Mouse (Mus musculus) ovary, postnatal 10 days (tissue): ENCODE data around the gene Nup54.

Source experiments
- DNase-seq: peaks from one replicate; pipeline ENCODE4 v3.0.0; 2022; ENCODE audit warnings: low spot score

Gene Nup54

DNA sequence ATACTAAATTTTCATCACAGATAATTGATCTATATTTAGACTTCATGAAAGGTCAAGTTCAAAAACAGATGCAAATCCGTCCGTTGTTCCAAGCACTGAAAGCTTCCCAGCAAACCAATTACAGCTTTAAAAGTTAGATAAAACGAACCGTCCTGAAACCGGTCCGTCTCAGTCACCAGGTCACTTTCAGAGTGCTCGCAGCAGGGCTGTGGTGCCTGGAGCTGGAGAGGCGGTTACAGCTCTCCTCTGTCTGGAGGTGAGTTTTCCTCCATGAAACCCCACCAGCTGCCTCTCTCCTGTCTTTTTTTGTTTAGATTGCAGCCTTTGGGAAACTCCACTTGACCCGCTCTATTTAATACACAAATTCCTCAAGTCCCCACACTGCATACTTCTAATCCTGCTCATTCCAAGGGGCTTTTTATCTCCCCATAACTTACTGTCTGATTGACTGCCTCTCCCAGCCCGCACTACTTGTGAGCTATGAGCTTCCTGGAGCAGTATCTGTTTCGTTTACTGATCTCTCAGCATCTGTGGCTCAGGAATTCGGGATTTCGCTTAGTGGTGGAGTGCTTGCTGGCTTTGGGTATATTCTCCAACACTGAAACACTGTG lies 58.1 kb downstream of the Nup54 start:
- no peak for DNase-seq

DNA sequence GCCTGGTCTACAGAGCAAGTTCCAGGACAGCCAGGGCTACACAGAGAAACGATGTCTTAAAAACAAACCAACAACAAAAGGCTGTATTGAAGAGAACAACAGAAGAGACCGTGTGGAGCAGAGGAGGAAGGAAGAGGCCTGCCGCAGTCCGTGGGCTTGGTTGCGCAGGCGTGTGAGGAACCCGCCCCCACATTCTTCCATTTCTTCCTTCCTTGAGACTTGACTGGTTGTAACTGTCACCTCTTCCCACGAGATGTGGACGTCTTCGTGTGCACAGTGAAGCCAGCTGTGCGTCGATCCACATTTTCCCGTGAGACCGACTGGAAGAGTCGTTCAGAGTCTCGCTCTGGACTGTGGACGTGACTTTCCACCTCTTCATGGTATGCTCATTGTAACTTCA lies 59.7 kb downstream of the Nup54 start:
- no peak for DNase-seq

DNA sequence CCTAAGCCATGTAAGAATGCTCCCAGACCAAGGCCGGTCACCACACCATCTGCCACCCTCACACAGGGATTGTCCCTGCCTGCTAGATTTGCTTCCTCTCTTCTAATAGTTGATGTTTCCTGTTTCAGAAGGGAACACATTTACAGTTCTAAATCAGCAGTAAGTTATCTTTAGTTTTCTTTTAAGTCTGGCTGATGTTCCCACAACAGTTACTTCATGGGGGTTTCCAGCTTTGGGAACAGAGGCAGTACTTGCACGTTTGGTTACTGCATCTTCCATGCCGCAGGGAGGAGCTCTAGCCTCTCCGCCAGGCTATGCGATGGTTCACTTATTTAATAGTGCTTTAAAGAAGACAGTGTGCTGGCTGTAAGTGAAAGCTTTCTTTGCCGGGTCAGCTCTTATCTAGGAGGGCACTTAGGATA lies 60.3 kb downstream of the Nup54 start:
- DNase-seq = no peak

DNA sequence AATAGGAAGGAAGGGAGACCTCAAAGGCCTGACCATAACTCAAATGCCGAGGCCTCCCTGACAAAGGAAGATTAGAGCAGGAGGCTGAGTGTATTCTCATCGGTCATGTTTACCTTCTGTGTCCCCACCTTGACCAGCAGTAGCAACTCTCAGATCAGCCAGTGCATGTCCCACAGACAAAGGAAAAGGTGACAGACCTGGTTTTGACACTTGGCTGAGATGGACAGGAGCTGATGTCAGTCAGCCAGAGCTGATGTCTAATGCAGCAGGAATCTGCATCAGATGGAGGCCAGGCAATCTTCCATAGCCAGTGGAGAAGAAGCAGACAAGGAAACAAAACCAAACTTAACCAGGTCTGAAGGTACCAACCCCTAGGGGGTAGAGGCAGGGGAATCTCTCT lies 62.4 kb downstream of the Nup54 start:
- no peak for DNase-seq

DNA sequence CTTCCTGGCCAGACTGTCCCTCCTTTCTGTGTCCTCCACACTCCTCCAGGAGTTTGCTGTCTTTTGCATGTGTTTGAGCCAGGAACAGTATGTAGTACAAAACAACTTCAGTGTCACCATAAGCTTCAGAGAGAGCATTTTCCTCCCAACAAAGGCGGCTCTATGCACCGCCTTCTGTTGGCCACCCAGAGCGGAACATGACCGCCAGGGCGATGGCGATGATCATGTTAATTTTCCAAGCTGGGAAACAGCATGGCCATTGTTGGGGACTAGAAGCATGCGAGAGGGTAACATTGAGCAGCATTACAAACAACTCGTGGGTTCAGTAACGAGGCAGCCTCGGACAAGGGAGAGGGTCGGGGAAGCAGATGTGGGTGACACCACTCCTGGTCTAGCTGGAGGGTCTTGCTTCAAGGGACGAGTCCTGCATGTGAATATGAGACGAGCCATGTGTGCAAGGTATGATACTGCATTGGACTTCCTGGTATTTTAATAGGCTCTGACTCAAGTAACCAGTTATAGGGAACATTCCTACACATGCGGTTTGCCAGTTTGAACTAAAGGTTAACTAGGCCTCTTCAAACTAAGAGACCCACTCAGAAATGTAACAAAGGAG lies 63.5 kb downstream of the Nup54 start:
- no peak for DNase-seq

DNA sequence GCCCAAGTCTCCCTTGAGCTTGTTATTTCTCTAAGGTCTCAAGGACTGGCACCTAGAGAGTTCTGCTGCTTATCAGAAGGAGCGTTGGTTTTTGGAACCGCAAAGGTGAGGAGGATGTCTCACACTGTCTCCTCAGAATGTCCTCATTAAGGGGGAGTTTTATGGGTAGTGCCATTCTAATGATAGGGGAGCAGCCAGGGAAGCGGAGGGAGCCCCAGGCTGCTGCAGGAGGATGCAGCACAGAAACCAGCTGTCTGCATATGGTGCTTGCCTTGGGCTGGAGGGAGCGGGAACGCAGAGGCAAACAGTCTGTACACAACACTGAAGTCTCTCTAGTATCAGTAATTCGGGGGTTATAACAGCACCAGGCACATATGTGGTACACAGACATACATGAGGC lies 64.1 kb downstream of the Nup54 start:
- no peak for DNase-seq

DNA sequence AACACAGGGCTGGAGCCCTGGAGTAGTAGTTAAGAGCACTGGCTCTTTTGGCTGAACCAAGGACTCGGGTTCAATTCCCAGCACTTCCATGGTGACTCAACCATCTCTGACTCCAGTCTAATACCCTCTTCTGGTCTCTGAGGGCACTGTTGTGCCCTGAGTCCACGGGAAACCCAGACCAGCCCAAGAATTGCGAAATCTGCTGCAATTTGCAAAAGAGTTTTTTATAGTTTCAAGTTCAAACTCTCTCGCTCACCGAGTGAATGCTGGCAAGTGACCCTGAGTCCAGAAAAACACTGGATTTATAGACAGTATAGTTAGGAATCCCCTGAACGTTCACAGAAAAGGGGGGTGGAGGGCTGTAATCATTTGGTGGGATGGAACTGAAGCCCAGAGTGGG lies 64.6 kb downstream of the Nup54 start:
- no peak for DNase-seq

DNA sequence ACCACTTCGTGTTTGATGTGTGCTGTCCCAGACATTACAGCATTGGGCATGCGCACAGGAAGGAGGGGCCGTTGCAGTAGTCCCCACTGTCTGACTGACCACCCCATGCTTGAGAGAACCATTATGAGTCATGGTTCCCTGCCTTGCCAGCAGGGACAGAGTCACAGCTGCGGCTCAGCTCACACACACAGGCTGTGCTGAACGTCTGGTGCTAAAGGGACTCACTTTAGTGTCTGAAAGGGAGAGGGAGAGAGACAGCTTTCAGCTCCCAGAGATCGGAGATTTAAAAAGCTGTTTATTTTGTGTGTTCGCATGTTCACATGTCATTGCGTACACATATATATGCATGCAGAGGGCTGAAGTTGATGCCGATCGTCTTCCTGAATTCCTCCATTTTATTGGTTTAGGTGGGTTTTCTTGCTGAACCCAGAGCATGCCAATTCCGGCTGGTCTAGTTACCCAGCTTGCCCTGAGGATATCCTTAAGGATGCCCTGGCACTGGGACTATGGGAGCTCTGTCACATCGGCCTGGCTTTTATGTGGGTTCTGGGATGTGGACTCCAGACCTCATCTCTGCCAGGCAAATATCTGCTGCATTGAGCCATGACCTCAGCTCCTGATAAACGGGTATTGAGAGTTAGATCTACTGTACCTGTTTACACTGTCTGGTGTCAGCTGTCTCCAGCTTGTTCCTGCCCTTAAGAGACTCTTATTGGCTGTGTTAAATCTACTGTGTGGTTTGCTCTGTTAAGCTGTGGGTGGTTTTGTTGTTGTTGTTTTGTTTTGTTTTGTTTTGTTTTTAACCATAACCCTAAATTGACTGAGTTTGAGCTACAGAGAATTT lies 65.6 kb downstream of the Nup54 start:
- DNase-seq = no peak

DNA sequence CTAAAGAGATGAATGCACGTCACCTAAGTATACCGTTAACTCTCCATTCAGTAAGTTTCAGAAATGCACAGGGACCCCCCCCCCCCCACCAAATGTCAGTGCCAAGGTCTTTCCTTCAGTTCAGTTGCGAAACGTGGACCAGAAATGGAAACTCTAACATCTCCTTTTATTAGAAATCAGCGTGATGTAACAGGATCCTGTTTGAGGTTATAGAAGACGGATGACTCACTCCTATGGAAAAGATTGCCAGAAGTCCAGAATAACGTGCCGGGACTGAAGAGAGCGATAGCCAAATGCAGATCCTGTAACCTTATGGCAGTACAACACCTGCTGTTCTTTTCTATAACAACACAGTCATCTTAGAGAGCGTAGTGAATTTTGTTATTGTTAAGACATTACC lies 66.6 kb downstream of the Nup54 start:
- no peak for DNase-seq

DNA sequence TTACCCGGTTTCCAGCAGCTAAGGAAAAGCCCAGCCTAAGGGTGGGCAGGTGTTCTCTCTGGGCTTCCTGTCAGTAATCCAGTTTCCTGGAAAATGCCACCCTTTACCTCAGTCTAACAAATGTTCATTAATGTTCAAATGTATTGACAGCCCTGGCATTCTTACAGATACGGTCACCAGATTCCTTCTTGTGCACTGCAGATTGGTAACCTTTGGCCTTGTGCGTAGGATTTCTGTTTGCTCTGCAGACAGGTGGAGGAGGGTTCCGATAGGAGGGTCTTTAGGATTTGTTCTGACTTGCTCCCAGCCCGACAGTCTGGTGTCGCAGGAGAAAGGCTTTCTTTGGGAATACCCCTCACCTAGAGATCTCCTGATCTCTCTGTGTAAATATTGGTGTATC lies 68.5 kb downstream of the Nup54 start:
- DNase-seq = no peak
